ENCODE assay signal across 8 mouse cellular contexts in genomic region chr2:156614258-156614556, GRCm38 (mm10). TPM values are rescaled to one million over a fixed set of nuclear protein-coding genes. Genes with fewer than 3 reads are reported as not detected.
A peak's percentile ranks its signal among the peaks of the same experiment; 100 is the strongest.
DNase-seq lines count a peak whose midpoint lies in the region; ATAC-seq and TF ChIP-seq lines count a peak whose summit lies in the region.

No protein-coding gene starts in this region.

- TF ChIP-seq CTCF in kidney, adult 2 months (conservative IDR thresholded peaks at IDR 0.05; ENCODE audit: insufficient read depth, insufficient read length, low read depth, low read length) = no peak
- no peak for TF ChIP-seq CTCF in ES-Bruce4 (IDR thresholded peaks at IDR 0.05; ENCODE audit: low read depth, low read length)

- no peak overlapping the region for H3K27ac ChIP-seq in kidney, embryonic 14.5 days (ENCODE audit: low read depth, low read length)
- H3K27ac ChIP-seq in kidney, adult 2 months (ENCODE audit: insufficient read depth, low read depth, low read length) = no peak overlapping the region
- H3K27ac ChIP-seq in ES-Bruce4 (ENCODE audit: insufficient read depth, low read length) = no peak overlapping the region
- H3K27ac ChIP-seq in intestine, embryonic 14.5 days (ENCODE audit: low read depth) = no peak overlapping the region
- no peak overlapping the region for H3K27ac ChIP-seq in neural tube, embryonic 14.5 days (ENCODE audit: low read depth, low read length)

- intact Hi-C loops in left cerebral cortex, postnatal 4 days (cut with DNase I) = loop anchor here (5.0 kb wide), 1 partner anchor 83 kb away; no protein-coding TSS in a partner anchor

- peaks cover 10% of the 10 kb centered on the region; the same call in 1 of the 2 replicates for H3K4me1 ChIP-seq in kidney, embryonic 14.5 days (ENCODE audit: control insufficient read depth, insufficient read depth, low read length)
- no peaks in the 10 kb centered on the region for H3K4me1 ChIP-seq in kidney, adult 2 months (ENCODE audit: control insufficient read depth, insufficient read depth, low read length)
- H3K4me1 ChIP-seq in ES-Bruce4 (ENCODE audit: control insufficient read depth, insufficient read depth, low read length) = no peaks in the 10 kb centered on the region
- peaks cover 11% of the 10 kb centered on the region for H3K4me1 ChIP-seq in intestine, embryonic 14.5 days (replicated peaks; ENCODE audit: control insufficient read depth, insufficient read depth, low read length)
- H3K4me1 ChIP-seq in neural tube, embryonic 14.5 days (ENCODE audit: control insufficient read depth, insufficient read depth, low read length) = peaks cover 11% of the 10 kb centered on the region

- 1% methylated on average over 13 of the region's 18 CpGs for WGBS in kidney, embryonic 14.5 days
- 1% methylated on average over 18 of the region's 18 CpGs for WGBS in kidney, adult 2 months
- WGBS in intestine, embryonic 14.5 days = under 1% methylated on average over 18 of the region's 18 CpGs
- WGBS in neural tube, embryonic 14.5 days = 0% methylated on average over 18 of the region's 18 CpGs

- peak overlapping the region; percentile 51 for H3K9ac ChIP-seq in kidney, embryonic 14.5 days (ENCODE audit: low read depth, low read length)
- peak overlapping the region; percentile 85 for H3K9ac ChIP-seq in ES-Bruce4 (ENCODE audit: low read depth, poor library complexity, severe bottlenecking)
- H3K9ac ChIP-seq in intestine, embryonic 14.5 days (ENCODE audit: low read length) = peak overlapping the region; percentile 49
- H3K9ac ChIP-seq in neural tube, embryonic 14.5 days (replicated peaks; ENCODE audit: low read depth, low read length) = peak overlapping the region; percentile 82

- peak; percentile 18; the same call in 1 of the 2 replicates for ATAC-seq in kidney, embryonic 14.5 days (ENCODE audit: low FRiP score, low TSS enrichment)
- ATAC-seq in intestine, embryonic 14.5 days (replicated peaks; ENCODE audit: low FRiP score, low TSS enrichment, low read depth) = no peak
- peak; percentile 28 for ATAC-seq in neural tube, embryonic 14.5 days (ENCODE audit: low read depth)

- H3K9me3 ChIP-seq in kidney, embryonic 14.5 days (ENCODE audit: control insufficient read depth, low read length) = no peaks in the 10 kb centered on the region
- H3K9me3 ChIP-seq in ES-Bruce4 (replicated peaks; ENCODE audit: control insufficient read depth, insufficient read depth, low read length, poor library complexity, severe bottlenecking) = no peaks in the 10 kb centered on the region
- no peaks in the 10 kb centered on the region for H3K9me3 ChIP-seq in intestine, embryonic 14.5 days (ENCODE audit: control insufficient read depth, low read length)
- H3K9me3 ChIP-seq in neural tube, embryonic 14.5 days (ENCODE audit: control insufficient read depth, low read length) = no peaks in the 10 kb centered on the region

- no peaks in the 10 kb centered on the region for H3K36me3 ChIP-seq in kidney, embryonic 14.5 days (ENCODE audit: control insufficient read depth, insufficient read depth, low read length)
- H3K36me3 ChIP-seq in kidney, adult 2 months (ENCODE audit: control insufficient read depth, insufficient read depth, low read length) = no peaks in the 10 kb centered on the region
- no peaks in the 10 kb centered on the region for H3K36me3 ChIP-seq in ES-Bruce4 (ENCODE audit: control insufficient read depth, insufficient read depth, low read length, poor library complexity, severe bottlenecking)
- no peaks in the 10 kb centered on the region for H3K36me3 ChIP-seq in intestine, embryonic 14.5 days (ENCODE audit: control insufficient read depth, insufficient read depth, low read length)
- H3K36me3 ChIP-seq in neural tube, embryonic 14.5 days (ENCODE audit: control insufficient read depth, insufficient read depth, low read length) = no peaks in the 10 kb centered on the region

- peaks cover 69% of the 10 kb centered on the region for H3K27me3 ChIP-seq in kidney, embryonic 14.5 days (ENCODE audit: control insufficient read depth, insufficient read depth, low read length)
- peaks cover 8% of the 10 kb centered on the region for H3K27me3 ChIP-seq in kidney, adult 2 months (replicated peaks; ENCODE audit: control insufficient read depth, insufficient read depth, low read length)
- H3K27me3 ChIP-seq in ES-Bruce4 (ENCODE audit: control insufficient read depth, insufficient read depth, low read length, poor library complexity, severe bottlenecking) = no peaks in the 10 kb centered on the region
- H3K27me3 ChIP-seq in intestine, embryonic 14.5 days (replicated peaks; ENCODE audit: control insufficient read depth, insufficient read depth, low read length) = peaks cover 70% of the 10 kb centered on the region
- H3K27me3 ChIP-seq in neural tube, embryonic 14.5 days (ENCODE audit: control insufficient read depth, insufficient read depth, low read length) = peaks cover 18% of the 10 kb centered on the region

- H3K4me3 ChIP-seq in kidney, embryonic 14.5 days (ENCODE audit: low read length) = peak overlapping the region; percentile 66
- H3K4me3 ChIP-seq in kidney, adult 2 months (ENCODE audit: insufficient read depth, low read depth, low read length) = no peak overlapping the region
- H3K4me3 ChIP-seq in ES-Bruce4 (ENCODE audit: low read depth, low read length) = peak overlapping the region; percentile 56
- H3K4me3 ChIP-seq in intestine, embryonic 14.5 days (ENCODE audit: low read depth, low read length) = peak overlapping the region; percentile 64
- H3K4me3 ChIP-seq in neural tube, embryonic 14.5 days (ENCODE audit: low read depth, low read length) = peak overlapping the region; percentile 79

- TF ChIP-seq EP300 in ES-Bruce4 (IDR thresholded peaks at IDR 0.05; ENCODE audit: insufficient read depth, low read depth, low read length) = no peak

- no peak for DNase-seq in kidney, adult 2 months
- DNase-seq in embryo, embryonic 10.5 days (ENCODE audit: low spot score) = peak; percentile 29
- peak; percentile 56 for DNase-seq in intestine, embryonic 14.5 days (ENCODE audit: low spot score)
- DNase-seq in Muller cell, postnatal 12 days (ENCODE audit: inconsistent ontology term) = no peak
- no peak for DNase-seq in left cerebral cortex, postnatal 4 days

- TF ChIP-seq POLR2A in kidney, adult 2 months (IDR thresholded peaks at IDR 0.05; ENCODE audit: low read depth, low read length) = no peak
- TF ChIP-seq POLR2A in ES-Bruce4 (IDR thresholded peaks at IDR 0.05; ENCODE audit: insufficient read depth, low read length) = no peak

- peak overlapping the region; percentile 97 for H3K4me2 ChIP-seq in kidney, embryonic 14.5 days (replicated peaks; ENCODE audit: low read depth, low read length)
- peak overlapping the region; percentile 66 for H3K4me2 ChIP-seq in intestine, embryonic 14.5 days (ENCODE audit: low read length)
- H3K4me2 ChIP-seq in neural tube, embryonic 14.5 days (ENCODE audit: low read depth, low read length) = peak overlapping the region; percentile 81

RNA-seq across cellular contexts. Expression of gene Dlgap4, which starts 0.7 kb away (rescaled TPM):
- 77.7 and 78.6 TPM in 2 replicates for polyA plus RNA-seq in kidney, embryonic 14.5 days (2014; fragmentation: Nextera tagmentation; extraction: Ambion mirVana)
- polyA plus RNA-seq in kidney, adult 2 months (2012; rRNA removed) = 50.6 and 51.1 TPM in 2 replicates
- polyA plus RNA-seq in ES-Bruce4 (2011; ENCODE audit: insufficient read depth, insufficient read length, low read depth, missing spikeins) = 60.6 and 79.3 TPM in 2 replicates
- polyA plus RNA-seq in intestine, embryonic 14.5 days (2014; fragmentation: Nextera tagmentation; extraction: Ambion mirVana) = 74.8 and 85.4 TPM in 2 replicates
- polyA plus RNA-seq in neural tube, embryonic 14.5 days (2014; fragmentation: Nextera tagmentation; extraction: Ambion mirVana) = 211 and 230 TPM in 2 replicates
- 100 to 1,000 TPM; 306 to 315 TPM for total RNA-seq in left cerebral cortex, postnatal 4 days (2021)

Comparison
In these comparisons a context has a peak if more than half of its experiments do, and no peak if none do; other contexts are left out.
1. DNase-seq: peak in embryo, embryonic 10.5 days (single experiment) and intestine, embryonic 14.5 days (single experiment); none in kidney, adult 2 months (single experiment), Muller cell, postnatal 12 days (single experiment) and left cerebral cortex, postnatal 4 days (single experiment).
2. Peak in every context shown above with its lines, with median percentiles within 50 percentile points of each other: H3K4me2 ChIP-seq and H3K9ac ChIP-seq.